Mouse (Mus musculus) G1E (cell line): ENCODE results near the gene Ddx54. TPM values are rescaled to one million over a fixed set of nuclear protein-coding genes. Genes with fewer than 3 reads are reported as not detected.

Experiments used
- ATAC-seq: 2 replicates; pipeline ENCODE4 v1.8.0; 2016; ENCODE audit warnings: mild to moderate bottlenecking; ENCODE audit not compliant: insufficient number of reproducible peaks, poor library complexity, low FRiP score, severe bottlenecking; ENCODE audit errors: extremely low read depth
- DNase-seq: peaks from one replicate; pipeline ENCODE4 v3.0.0; 2012; ENCODE audit warnings: low spot score
- H3K27me3 ChIP-seq: 2 replicates; pipeline ENCODE4 v1.6.1; 2012; ENCODE audit warnings: mild to moderate bottlenecking, low read length, inconsistent platforms; ENCODE audit not compliant: insufficient read depth
- H3K36me3 ChIP-seq: replicated peaks from 2 replicates; pipeline ENCODE3; 2012; ENCODE audit warnings: mild to moderate bottlenecking, inconsistent platforms
- H3K4me1 ChIP-seq: 2 replicates; pipeline ENCODE4 v1.6.1; 2012; ENCODE audit warnings: low read depth, low read length, inconsistent platforms, mixed read lengths; ENCODE audit not compliant: insufficient read depth
- H3K4me3 ChIP-seq: 2 replicates; pipeline ENCODE4 v1.5.1; 2012; ENCODE audit warnings: low read depth, mild to moderate bottlenecking, inconsistent platforms, low read length, moderate library complexity, mixed read lengths
- H3K9me3 ChIP-seq: replicated peaks from 2 replicates; pipeline ENCODE4 v1.6.1; 2012; ENCODE audit warnings: inconsistent platforms
- CTCF ChIP-seq: IDR thresholded peaks from 2 replicates; pipeline ENCODE4 v1.5.1; 2012; ENCODE audit warnings: low read depth, low read length, inconsistent platforms, mixed read lengths
- GATA1 ChIP-seq: IDR thresholded peaks from 2 replicates; pipeline ENCODE4 v1.6.1; 2012; ENCODE audit warnings: borderline replicate concordance, low read length, inconsistent platforms, mixed read lengths
- GATA2 ChIP-seq: IDR thresholded peaks from 2 replicates; pipeline ENCODE4 v1.6.1; 2012; ENCODE audit warnings: low read depth, low read length, inconsistent platforms, borderline replicate concordance
- POLR2AphosphoS5 ChIP-seq: IDR thresholded peaks from 2 replicates; pipeline ENCODE4 v1.6.1; 2012; ENCODE audit warnings: low read depth, low read length, inconsistent platforms; ENCODE audit not compliant: insufficient replicate concordance
- TAL1 ChIP-seq: conservative IDR thresholded peaks from 2 replicates; pipeline ENCODE4 v1.6.1; 2012; ENCODE audit warnings: low read depth, low read length, inconsistent platforms, mixed read lengths
- polyA plus RNA-seq: library from polyadenylated mRNA; stranded (reverse); fragments of >175 nt; gene quantifications from 2 replicates; pipeline ENCODE4 v1.2.3, GENCODE M21; 2012
- total RNA-seq, 2 experiments: library from RNA; stranded (forward) in 1 of 2; stranded (reverse) in 1 of 2; fragments of 200-1000 nt in 1 of 2; fragments of >200 nt in 1 of 2; fragmentation: Nextera tagmentation in 1 of 2; gene quantifications; 2 replicates each; pipeline ENCODE4 v1.2.3; 2014 to 2017

Gene Ddx54
- total and polyA plus RNA-seq, 3 experiments: 24.3 to 103 (median 31.5) TPM

DNA sequence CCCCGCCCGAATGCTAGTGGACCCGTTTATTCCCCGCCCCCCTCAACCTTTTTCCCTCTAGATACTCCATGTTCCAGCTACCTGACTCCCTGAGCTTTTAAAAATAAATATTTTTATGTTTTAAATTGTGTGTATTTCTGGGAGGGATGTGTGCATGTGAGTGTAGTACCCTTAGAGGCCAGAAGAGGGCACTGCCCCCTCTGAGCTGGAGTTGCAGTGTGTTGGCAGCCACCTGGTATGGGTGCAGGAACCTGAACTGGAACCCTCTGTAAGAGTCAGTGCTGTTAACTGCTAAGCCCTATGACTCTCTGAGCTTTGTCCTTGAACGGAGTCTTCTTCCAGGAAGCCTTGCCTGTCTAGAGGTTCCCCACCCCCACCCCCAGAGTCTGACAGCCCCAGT, 19.4 kb downstream of the Ddx54 start:
- Histone ChIP-seq H3K36me3 (peaks cover 30% of the 10 kb centered on the region), H3K4me1 (peaks cover 32% of the 10 kb centered on the region), H3K4me3 (no peak overlapping the region), H3K27me3 (peaks cover 34% of the 10 kb centered on the region), H3K9me3 (peaks cover 12% of the 10 kb centered on the region)
- TF ChIP-seq TAL1 (no peak), CTCF (0 out of 2 replicates have a peak, but pooled peaks have one; percentile 20)
- DNase-seq (no peak), ATAC-seq (no peak)

DNA sequence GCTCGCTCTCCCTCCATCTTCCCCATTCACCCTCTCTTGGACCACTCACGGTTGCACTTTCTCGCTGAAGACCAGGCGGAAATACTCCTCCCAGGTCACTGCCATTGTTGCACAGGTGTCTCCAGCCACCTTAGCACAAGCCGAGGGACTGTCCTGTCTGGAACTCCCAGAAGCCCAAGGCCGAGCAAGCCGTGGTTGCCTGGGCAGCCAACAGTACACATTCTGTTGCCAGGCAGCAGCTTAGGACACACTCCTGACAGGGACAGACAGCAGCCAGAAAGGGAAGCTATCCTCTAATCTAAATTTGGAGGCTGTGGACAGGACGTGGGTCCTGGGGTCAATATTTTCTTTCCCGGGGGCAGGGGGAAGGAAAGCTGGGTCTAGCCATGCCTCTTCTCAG, 21.6 kb downstream of the Ddx54 start, which contains the start of gene Cfap73:
TSS of gene Cfap73 (minus strand) at position 105 of the 400 bp plus-strand sequence.
- no peak within 1 kb of the TSS for H3K4me3 ChIP-seq

DNA sequence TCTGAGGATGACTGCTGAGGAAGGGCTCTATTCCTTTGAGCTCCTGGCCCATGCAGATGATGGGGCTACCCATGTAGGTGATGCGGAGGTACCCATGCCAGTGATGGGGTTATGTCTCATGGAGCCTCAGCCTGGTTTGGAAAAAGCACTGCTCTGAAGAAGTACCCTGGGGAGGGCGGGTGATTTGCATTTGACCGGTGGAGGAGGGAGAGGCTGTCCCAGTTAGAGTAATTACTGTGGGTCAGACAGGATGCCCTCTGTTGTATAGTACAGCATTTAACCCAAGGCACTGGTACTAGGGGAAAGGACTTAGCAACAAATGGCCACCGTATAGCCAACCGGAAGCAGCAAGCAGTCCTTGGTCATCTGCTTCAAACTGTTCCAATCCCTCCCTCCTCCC, 22.3 kb downstream of the Ddx54 start:
- TF ChIP-seq CTCF: no peak
- TF ChIP-seq TAL1: no peak
- no peak for TF ChIP-seq POLR2AphosphoS5
- TF ChIP-seq GATA2: no peak
- TF ChIP-seq GATA1: no peak
- Histone ChIP-seq H3K4me3 (no peak overlapping the region), H3K27me3 (peaks cover 44% of the 10 kb centered on the region), H3K4me1 (peaks cover 13% of the 10 kb centered on the region), H3K9me3 (peaks cover 12% of the 10 kb centered on the region), H3K36me3 (peaks cover 4% of the 10 kb centered on the region)
- ATAC-seq (no peak), DNase-seq (no peak)

More for the DNA sequence above, 21.6 kb downstream of the Ddx54 start, which contains the start of gene Cfap73:
- Histone ChIP-seq H3K27me3 (peaks cover 44% of the 10 kb centered on the region), H3K36me3 (peaks cover 10% of the 10 kb centered on the region), H3K4me1 (peaks cover 14% of the 10 kb centered on the region), H3K9me3 (peaks cover 12% of the 10 kb centered on the region)
- DNase-seq: no peak
- TF ChIP-seq CTCF: no peak
- TF ChIP-seq GATA2: no peak
- no peak for TF ChIP-seq GATA1
- no peak for TF ChIP-seq POLR2AphosphoS5
- TF ChIP-seq TAL1: no peak
- no peak for ATAC-seq

DNA sequence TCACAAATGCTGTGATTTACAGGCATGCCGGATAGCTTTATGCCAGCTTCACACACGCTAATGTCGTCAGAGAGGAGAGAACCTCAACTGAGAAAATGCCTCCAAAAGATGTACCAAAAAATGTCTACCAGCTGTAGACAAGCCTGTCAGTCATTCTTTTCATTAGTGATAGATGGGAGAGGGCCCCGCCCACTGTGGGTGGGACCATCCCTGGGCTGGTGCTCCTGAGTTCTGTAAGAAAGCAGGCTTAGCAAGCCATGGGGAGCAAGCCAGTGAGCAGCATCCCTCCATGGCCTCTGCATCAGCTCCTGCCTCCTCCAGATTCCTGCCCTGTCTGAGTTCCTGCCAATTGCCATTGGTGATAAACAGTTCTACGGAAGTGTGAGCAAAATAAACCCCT, 23.1 kb downstream of the Ddx54 start:
- DNase-seq (no peak), ATAC-seq (no peak)
- TF ChIP-seq TAL1 (no peak), GATA2 (no peak), CTCF (no peak), POLR2AphosphoS5 (no peak), GATA1 (no peak)
- Histone ChIP-seq H3K36me3 (no peaks in the 10 kb centered on the region), H3K27me3 (peaks cover 46% of the 10 kb centered on the region), H3K4me1 (peaks cover 13% of the 10 kb centered on the region), H3K9me3 (peaks cover 16% of the 10 kb centered on the region), H3K4me3 (no peak overlapping the region)

DNA sequence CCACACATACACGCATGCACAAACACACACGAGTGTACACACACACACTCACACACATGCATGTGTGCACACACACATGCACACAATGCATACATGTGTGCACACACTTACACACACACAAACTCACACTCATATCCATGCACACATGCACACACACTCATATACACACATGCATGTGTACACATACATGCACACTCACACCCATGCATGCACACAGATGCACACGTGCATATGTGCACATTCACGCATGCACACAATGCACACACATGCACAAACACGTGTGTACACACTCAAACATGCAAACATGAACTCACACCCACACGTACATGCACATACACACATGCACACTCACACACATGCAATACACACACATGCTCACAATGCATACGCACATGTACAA, 27.6 kb downstream of the Ddx54 start:
- TF ChIP-seq GATA1 (no peak), GATA2 (no peak), TAL1 (no peak), POLR2AphosphoS5 (peak; percentile 87; the same call in 1 of the 2 replicates), CTCF (no peak)
- H3K9me3 ChIP-seq: peaks cover 6% of the 10 kb centered on the region
- H3K27me3 ChIP-seq: peaks cover 36% of the 10 kb centered on the region
- ATAC-seq (no peak), DNase-seq (no peak)
- H3K4me3 ChIP-seq: no peak overlapping the region; the same call in 1 of the 2 replicates
- no peaks in the 10 kb centered on the region for H3K36me3 ChIP-seq
- H3K4me1 ChIP-seq: peaks cover 31% of the 10 kb centered on the region

DNA sequence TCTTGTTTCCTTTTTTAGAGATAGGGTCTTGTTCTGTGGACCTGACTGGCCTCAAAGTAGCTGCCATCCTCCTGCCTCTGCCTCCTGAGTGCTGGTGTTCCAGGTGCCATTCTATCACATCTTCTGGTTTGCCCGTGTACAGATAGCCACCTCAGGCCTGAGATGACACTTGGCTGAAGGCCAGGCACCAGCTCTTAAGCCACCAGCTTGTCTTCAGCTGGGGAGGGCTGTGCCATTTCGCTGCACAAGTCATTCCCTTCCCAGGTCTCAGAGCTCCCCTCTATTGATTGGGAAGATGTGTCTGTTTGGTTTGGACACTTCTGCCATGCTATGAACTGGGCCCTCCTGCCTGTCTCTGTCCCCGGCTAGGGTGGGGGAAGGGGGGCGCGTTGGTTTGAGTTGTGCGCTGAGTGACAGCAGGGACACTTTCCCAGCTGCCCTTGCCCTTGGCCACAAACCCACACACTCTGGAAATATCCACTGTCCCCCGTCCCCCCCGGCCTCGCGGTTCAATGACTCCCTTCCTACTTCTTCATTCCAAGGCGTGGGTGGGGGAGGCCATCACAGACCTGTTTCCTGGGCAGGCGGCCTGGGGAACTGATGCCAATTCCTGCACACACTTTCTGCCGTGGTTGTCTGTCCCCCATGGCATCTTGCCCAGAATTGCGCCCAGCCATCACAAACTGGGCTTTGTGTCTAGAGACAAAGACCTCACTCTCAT, 31.0 kb downstream of the Ddx54 start:
- no peaks in the 10 kb centered on the region for H3K36me3 ChIP-seq
- ATAC-seq: no peak
- TF ChIP-seq CTCF: no peak
- TF ChIP-seq POLR2AphosphoS5: no peak
- TF ChIP-seq TAL1: no peak
- no peak for TF ChIP-seq GATA2
- TF ChIP-seq GATA1: no peak
- H3K4me1 ChIP-seq: peaks cover 49% of the 10 kb centered on the region
- no peak for DNase-seq
- H3K27me3 ChIP-seq: peaks cover 29% of the 10 kb centered on the region
- H3K4me3 ChIP-seq: peak overlapping the region; percentile 18; the same call in 1 of the 2 replicates
- peaks cover 5% of the 10 kb centered on the region for H3K9me3 ChIP-seq

DNA sequence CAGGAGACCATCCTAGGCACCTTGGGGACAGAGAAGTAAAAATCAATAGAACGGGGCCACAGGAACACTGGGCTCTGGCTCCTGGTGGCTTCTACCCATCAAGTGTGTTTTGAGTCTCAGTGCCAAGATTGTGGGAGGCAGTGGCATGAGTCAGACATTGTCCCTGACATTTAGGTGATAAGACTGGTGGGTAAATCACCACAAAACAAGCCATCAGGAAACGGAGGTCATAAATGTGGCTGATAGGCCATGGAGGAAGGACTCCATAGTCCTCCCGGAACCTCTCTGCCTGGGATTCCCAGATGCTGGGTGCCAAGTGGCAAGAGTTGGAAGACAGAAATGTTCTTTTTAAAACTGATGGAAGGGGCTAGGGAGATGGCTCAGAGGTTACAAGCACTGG, 31.7 kb downstream of the Ddx54 start:
- Histone ChIP-seq H3K4me3 (no peak overlapping the region; the same call in 1 of the 2 replicates), H3K27me3 (peaks cover 29% of the 10 kb centered on the region), H3K4me1 (peaks cover 54% of the 10 kb centered on the region), H3K9me3 (peaks cover 5% of the 10 kb centered on the region), H3K36me3 (no peaks in the 10 kb centered on the region)
- no peak for TF ChIP-seq POLR2AphosphoS5
- no peak for TF ChIP-seq GATA2
- TF ChIP-seq TAL1: no peak
- TF ChIP-seq GATA1: no peak
- TF ChIP-seq CTCF: no peak
- DNase-seq (no peak), ATAC-seq (no peak)
